Mouse (Mus musculus) megakaryocyte, embryonic 14.5 days (primary cell): Measurements from ENCODE around the gene Sema4b. TPM values are rescaled to one million over a fixed set of nuclear protein-coding genes. Genes with fewer than 3 reads are reported as not detected.

ENCODE experiments used
- H3K27me3 ChIP-seq: replicated peaks from 2 replicates; pipeline ENCODE3; 2012; ENCODE audit warnings: inconsistent platforms
- H3K36me3 ChIP-seq: replicated peaks from 2 replicates; pipeline ENCODE3; 2012; ENCODE audit warnings: low read length, inconsistent platforms, mixed read lengths
- H3K4me1 ChIP-seq: 2 replicates; pipeline ENCODE4 v1.6.1; 2012; ENCODE audit warnings: inconsistent platforms
- H3K4me3 ChIP-seq: replicated peaks from 2 replicates; pipeline ENCODE3; 2012; ENCODE audit warnings: moderate library complexity, mild to moderate bottlenecking, inconsistent platforms
- H3K9me3 ChIP-seq: 2 replicates; pipeline ENCODE4 v1.6.1; 2012; ENCODE audit warnings: inconsistent platforms
- FLI1 ChIP-seq: IDR thresholded peaks from 2 replicates; pipeline ENCODE4 v1.6.1; 2012; ENCODE audit warnings: low read length, inconsistent platforms, mixed read lengths
- GATA1 ChIP-seq: IDR thresholded peaks from 3 replicates; pipeline ENCODE4 v1.6.1; 2012; ENCODE audit warnings: mixed read lengths, low read length, inconsistent platforms, borderline replicate concordance
- polyA plus RNA-seq: library from polyadenylated mRNA; stranded (reverse); fragments of >175 nt; gene quantifications from 2 replicates; pipeline ENCODE4 v1.2.3, GENCODE M21; 2012; ENCODE audit warnings: low replicate concordance; ENCODE audit not compliant: insufficient read depth

Sema4b gene
- polyA plus RNA-seq, result 30.8 and 31.0 TPM in 2 replicates

DNA sequence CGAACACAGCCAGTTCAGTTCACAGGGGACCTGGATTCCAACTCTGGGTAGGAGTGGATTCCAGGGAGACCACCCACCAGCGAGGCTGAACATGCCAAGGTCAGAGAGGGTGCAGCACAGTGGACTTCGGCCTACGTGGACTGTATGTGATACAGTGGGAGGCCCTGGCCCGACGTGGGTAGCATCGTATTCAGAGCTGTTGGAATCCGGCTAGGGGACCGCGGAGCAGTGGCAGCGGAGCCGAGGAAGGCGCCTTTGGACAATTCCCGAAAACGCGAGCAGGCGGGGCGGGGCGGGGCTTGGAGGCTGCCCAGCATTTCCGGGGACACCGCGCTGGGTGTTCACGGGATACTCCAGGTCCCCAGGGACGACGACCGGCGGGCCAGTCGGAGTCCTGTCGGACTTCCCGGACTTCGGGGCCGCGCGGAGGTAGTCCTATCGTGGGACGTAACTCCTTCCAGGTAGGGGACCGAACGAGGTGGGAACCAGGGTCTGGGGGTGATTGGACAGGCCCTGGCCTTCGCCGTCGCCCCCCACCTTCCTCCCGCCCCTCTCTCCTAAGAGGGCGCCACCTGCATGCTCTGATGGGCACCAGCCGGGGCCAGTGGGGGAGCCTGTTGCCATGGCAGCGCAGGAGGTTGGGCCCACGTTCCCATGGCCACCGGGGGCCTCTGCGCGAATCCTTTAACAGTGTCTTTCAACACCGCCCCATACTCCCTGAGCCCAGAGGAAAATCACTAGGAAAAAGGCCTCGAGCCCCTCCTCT lies at the start of gene Sema4b:
Gene Sema4b (plus strand): TSS at position 311 of the 766 bp plus-strand sequence.
- Histone ChIP-seq H3K4me1 (peaks cover 85% of the 10 kb centered on the region), H3K36me3 (peaks cover 4% of the 10 kb centered on the region), H3K4me3 (peak within 1 kb of the TSS; percentile 89), H3K9me3 (peaks cover 4% of the 10 kb centered on the region; the same call in 1 of the 2 replicates), H3K27me3 (no peaks in the 10 kb centered on the region)
- TF ChIP-seq FLI1 (no peak), GATA1 (no peak)

GRCm38 (mm10) chr7:80138375-80138774 lies 48.3 kb upstream of the Sema4b start:
- Histone ChIP-seq H3K9me3 (peaks cover 18% of the 10 kb centered on the region), H3K36me3 (peaks cover 13% of the 10 kb centered on the region), H3K4me1 (peaks cover 58% of the 10 kb centered on the region), H3K27me3 (no peaks in the 10 kb centered on the region), H3K4me3 (no peak overlapping the region)
- TF ChIP-seq FLI1 (no peak), GATA1 (no peak)

DNA sequence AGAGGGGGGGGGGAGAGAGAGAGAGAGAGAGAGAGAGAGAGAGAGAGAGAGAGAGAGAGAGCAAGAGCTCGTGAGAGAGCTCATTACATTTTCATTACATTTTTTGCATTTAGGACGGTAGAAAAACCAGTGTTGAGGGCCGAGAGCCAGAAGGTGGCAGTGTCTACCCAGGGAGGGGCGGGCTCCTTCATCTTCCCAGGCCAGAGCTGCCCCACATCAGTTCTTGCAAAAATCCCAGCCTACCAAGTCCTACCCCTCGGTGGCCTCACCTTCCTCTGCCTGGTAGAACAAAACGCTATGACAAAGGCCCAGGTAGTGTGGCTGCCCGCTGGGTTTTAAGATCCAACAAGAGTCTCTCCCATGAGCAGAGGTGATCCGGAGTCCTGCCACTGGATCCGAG lies 45.8 kb upstream of the Sema4b start:
- TF ChIP-seq FLI1 (no peak), GATA1 (no peak)
- H3K9me3 ChIP-seq, result peaks cover 18% of the 10 kb centered on the region
- H3K4me3 ChIP-seq, result no peak overlapping the region
- peaks cover 13% of the 10 kb centered on the region for H3K36me3 ChIP-seq
- no peaks in the 10 kb centered on the region for H3K27me3 ChIP-seq
- peaks cover 58% of the 10 kb centered on the region for H3K4me1 ChIP-seq

GRCm38 (mm10) chr7:80143331-80144273 lies 43.0 kb upstream of the Sema4b start:
- Histone ChIP-seq H3K4me1 (peaks cover 75% of the 10 kb centered on the region), H3K27me3 (no peaks in the 10 kb centered on the region), H3K4me3 (peak overlapping the region; percentile 89)

GRCm38 (mm10) chr7:80144695-80145094 lies 41.9 kb upstream of the Sema4b start:
- H3K4me3 ChIP-seq, result no peak overlapping the region
- H3K4me1 ChIP-seq, result peaks cover 70% of the 10 kb centered on the region
- no peaks in the 10 kb centered on the region for H3K27me3 ChIP-seq
- H3K36me3 ChIP-seq, result no peaks in the 10 kb centered on the region
- TF ChIP-seq FLI1 (no peak), GATA1 (no peak)
- H3K9me3 ChIP-seq, result no peaks in the 10 kb centered on the region

More at GRCm38 (mm10) chr7:80143331-80144273, 43.0 kb upstream of the Sema4b start:
- H3K36me3 ChIP-seq, result no peaks in the 10 kb centered on the region
- no peaks in the 10 kb centered on the region for H3K9me3 ChIP-seq
- no peak for TF ChIP-seq FLI1
- no peak for TF ChIP-seq GATA1

DNA sequence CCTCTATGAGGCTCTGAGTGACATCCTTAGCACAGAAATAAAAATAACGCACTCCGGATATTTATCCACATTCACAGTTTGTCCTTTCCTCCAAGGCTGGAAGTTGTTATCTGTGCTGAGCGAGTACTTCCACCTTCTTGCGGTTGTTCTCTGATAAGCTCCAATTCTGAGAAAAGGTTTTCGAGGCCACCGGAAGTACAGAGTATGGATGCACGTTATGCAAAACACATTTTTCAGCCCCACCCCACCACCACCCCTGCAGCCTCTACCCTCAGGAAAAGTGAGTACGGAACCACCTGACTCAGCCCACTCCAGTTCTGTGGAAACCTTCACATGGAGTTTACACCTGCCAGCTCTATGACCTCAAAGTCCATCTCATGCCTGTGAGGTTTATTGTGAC lies 40.6 kb upstream of the Sema4b start:
- Histone ChIP-seq H3K27me3 (no peaks in the 10 kb centered on the region), H3K4me1 (peaks cover 57% of the 10 kb centered on the region), H3K9me3 (no peaks in the 10 kb centered on the region), H3K4me3 (peak overlapping the region; percentile 26), H3K36me3 (no peaks in the 10 kb centered on the region)
- no peak for TF ChIP-seq FLI1

GRCm38 (mm10) chr7:80149356-80149755 lies 37.3 kb upstream of the Sema4b start:
- no peaks in the 10 kb centered on the region for H3K36me3 ChIP-seq
- H3K27me3 ChIP-seq, result no peaks in the 10 kb centered on the region
- TF ChIP-seq FLI1 (no peak), GATA1 (no peak)
- H3K9me3 ChIP-seq, result peaks cover 4% of the 10 kb centered on the region
- H3K4me1 ChIP-seq, result peaks cover 36% of the 10 kb centered on the region
- no peak overlapping the region for H3K4me3 ChIP-seq

GRCm38 (mm10) chr7:80152152-80152551 lies 34.5 kb upstream of the Sema4b start:
- Histone ChIP-seq H3K27me3 (no peaks in the 10 kb centered on the region), H3K9me3 (peaks cover 4% of the 10 kb centered on the region), H3K36me3 (no peaks in the 10 kb centered on the region), H3K4me1 (peaks cover 40% of the 10 kb centered on the region), H3K4me3 (no peak overlapping the region)
- TF ChIP-seq FLI1, result no peak
- TF ChIP-seq GATA1, result no peak

- Histone ChIP-seq H3K4me3 (no peak overlapping the region), H3K9me3 (peaks cover 4% of the 10 kb centered on the region), H3K27me3 (no peaks in the 10 kb centered on the region), H3K36me3 (no peaks in the 10 kb centered on the region), H3K4me1 (peaks cover 44% of the 10 kb centered on the region)
- TF ChIP-seq FLI1 (no peak), GATA1 (no peak)
These were observed 33.9 kb upstream of the Sema4b start for GRCm38 (mm10) chr7:80152756-80153155.

GRCm38 (mm10) chr7:80154689-80155088 lies 32.0 kb upstream of the Sema4b start:
- Histone ChIP-seq H3K4me3 (no peak overlapping the region), H3K36me3 (no peaks in the 10 kb centered on the region), H3K4me1 (peaks cover 42% of the 10 kb centered on the region), H3K27me3 (no peaks in the 10 kb centered on the region), H3K9me3 (peaks cover 4% of the 10 kb centered on the region)
- TF ChIP-seq FLI1 (no peak), GATA1 (no peak)
